Mouse (Mus musculus) MEL (cell line): Measurements from ENCODE around the gene Osbpl8. TPM values are rescaled to one million over a fixed set of nuclear protein-coding genes. Genes with fewer than 3 reads are reported as not detected.

Source experiments
- DNase-seq: peaks from one replicate; pipeline ENCODE4 v3.0.0; 2011; ENCODE audit warnings: low read depth, low spot score
- H3K27ac ChIP-seq: 2 replicates; pipeline ENCODE4 v1.5.1; 2012; ENCODE audit warnings: low read depth, mild to moderate bottlenecking, control low read depth, low read length, moderate library complexity; ENCODE audit not compliant: control insufficient read depth
- H3K27me3 ChIP-seq, 2 experiments: fragments of 150-350 bp in 1 of 2; sonication (generic) in 1 of 2; 2 replicates each; pipeline ENCODE4 v1.6.1; 2012; ENCODE audit warnings: low read length in 2 of 2, mild to moderate bottlenecking in 2 of 2, improper control_type of control experiment in 1 of 2, moderate library complexity in 1 of 2; ENCODE audit not compliant: insufficient read depth in 2 of 2, control insufficient read depth in 1 of 2
- H3K36me3 ChIP-seq, 2 experiments: 2 replicates each; pipeline ENCODE4 v1.6.1; 2012 to 2014; ENCODE audit warnings: low read length in 2 of 2, improper control_type of control experiment in 1 of 2, inconsistent platforms in 1 of 2, mild to moderate bottlenecking in 1 of 2; ENCODE audit not compliant: insufficient read depth in 2 of 2, control insufficient read depth in 1 of 2
- H3K4me1 ChIP-seq, 2 experiments: fragments of 150-350 bp in 1 of 2; sonication (generic) in 1 of 2; 2 replicates each; pipeline ENCODE4 v1.6.1; 2012; ENCODE audit warnings: low read length in 2 of 2, improper control_type of control experiment in 1 of 2, mild to moderate bottlenecking in 1 of 2; ENCODE audit not compliant: insufficient read depth in 2 of 2, control insufficient read depth in 1 of 2
- H3K4me3 ChIP-seq, 2 experiments: fragments of 150-350 bp in 1 of 2; sonication (generic) in 1 of 2; 2 replicates each; pipeline ENCODE4 v1.5.1; 2012; ENCODE audit warnings: low read depth in 2 of 2, low read length in 2 of 2, mild to moderate bottlenecking in 2 of 2, moderate library complexity in 2 of 2, control low read depth in 1 of 2, improper control_type of control experiment in 1 of 2; ENCODE audit not compliant: control insufficient read depth in 1 of 2, insufficient read depth in 1 of 2
- H3K79me2 ChIP-seq: 2 replicates; pipeline ENCODE4 v1.6.1; 2012; ENCODE audit warnings: mild to moderate bottlenecking, low read length, moderate library complexity; ENCODE audit not compliant: control insufficient read depth, poor library complexity, insufficient read depth
- H3K9ac ChIP-seq: 2 replicates; pipeline ENCODE4 v1.6.1; 2012; ENCODE audit warnings: low read depth, mild to moderate bottlenecking, control low read depth, low read length, moderate library complexity; ENCODE audit not compliant: control insufficient read depth, poor library complexity, severe bottlenecking
- H3K9me3 ChIP-seq: fragments of 150-350 bp; sonication (generic); replicated peaks from 2 replicates; pipeline ENCODE4 v1.6.1; 2012; ENCODE audit warnings: mild to moderate bottlenecking, low read length, improper control_type of control experiment, moderate library complexity; ENCODE audit not compliant: insufficient read depth
- CHD1 ChIP-seq: IDR thresholded peaks from 2 replicates; pipeline ENCODE4 v1.6.1; 2012; ENCODE audit warnings: low read depth, mild to moderate bottlenecking, inconsistent platforms, low read length, improper control_type of control experiment
- CHD2 ChIP-seq: IDR thresholded peaks from 2 replicates; pipeline ENCODE4 v1.6.1; 2011; ENCODE audit warnings: low read length, improper control_type of control experiment
- E2F4 ChIP-seq: IDR thresholded peaks from 2 replicates; pipeline ENCODE4 v1.6.1; 2011; ENCODE audit warnings: low read depth, low read length, improper control_type of control experiment, borderline replicate concordance
- ELF1 ChIP-seq: IDR thresholded peaks from 2 replicates; pipeline ENCODE4 v1.6.1; 2014; ENCODE audit warnings: low read depth, mild to moderate bottlenecking, inconsistent platforms, low read length, improper control_type of control experiment, moderate library complexity
- EP300 ChIP-seq, 2 experiments: IDR thresholded peaks; 2 replicates each; pipeline ENCODE4 v1.6.1; 2011; ENCODE audit warnings: improper control_type of control experiment in 2 of 2, low read length in 2 of 2, low read depth in 1 of 2, mild to moderate bottlenecking in 1 of 2
- ETS1 ChIP-seq: IDR thresholded peaks from 2 replicates; pipeline ENCODE4 v1.6.1; 2012; ENCODE audit warnings: low read depth, mild to moderate bottlenecking, inconsistent platforms, low read length, improper control_type of control experiment, moderate library complexity
- GABPA ChIP-seq: IDR thresholded peaks from 2 replicates; pipeline ENCODE4 v1.6.1; 2012; ENCODE audit warnings: low read depth, mild to moderate bottlenecking, inconsistent platforms, low read length, improper control_type of control experiment, moderate library complexity
- GATA1 ChIP-seq: IDR thresholded peaks from 2 replicates; pipeline ENCODE4 v1.6.1; 2011; ENCODE audit warnings: low read depth, low read length, improper control_type of control experiment
- KAT2A ChIP-seq: conservative IDR thresholded peaks from 2 replicates; pipeline ENCODE4 v1.6.1; 2012; ENCODE audit warnings: low read depth, low read length, improper control_type of control experiment, inconsistent platforms
- MAFK ChIP-seq: IDR thresholded peaks from 2 replicates; pipeline ENCODE4 v1.6.1; 2011; ENCODE audit warnings: low read depth, mild to moderate bottlenecking, low read length, improper control_type of control experiment, borderline replicate concordance
- MAX ChIP-seq: IDR thresholded peaks from 2 replicates; pipeline ENCODE4 v1.6.1; 2011; ENCODE audit warnings: low read length, improper control_type of control experiment
- MAZ ChIP-seq: IDR thresholded peaks from 2 replicates; pipeline ENCODE4 v1.6.1; 2012; ENCODE audit warnings: low read depth, mild to moderate bottlenecking, inconsistent platforms, low read length, improper control_type of control experiment
- MEF2A ChIP-seq: IDR thresholded peaks from 2 replicates; pipeline ENCODE4 v1.6.1; 2014; ENCODE audit warnings: low read depth, mild to moderate bottlenecking, inconsistent platforms, low read length, improper control_type of control experiment; ENCODE audit not compliant: poor library complexity, insufficient replicate concordance, severe bottlenecking; ENCODE audit errors: extremely low read depth
- MYB ChIP-seq: IDR thresholded peaks from 2 replicates; pipeline ENCODE4 v1.6.1; 2011; ENCODE audit warnings: mild to moderate bottlenecking, low read depth, low read length, improper control_type of control experiment
- NELFE ChIP-seq: IDR thresholded peaks from 2 replicates; pipeline ENCODE4 v1.6.1; 2011; ENCODE audit warnings: low read depth, low read length, improper control_type of control experiment
- NRF1 ChIP-seq: IDR thresholded peaks from 2 replicates; pipeline ENCODE4 v1.6.1; 2014; ENCODE audit warnings: low read depth, mild to moderate bottlenecking, inconsistent platforms, low read length, improper control_type of control experiment, moderate library complexity; ENCODE audit not compliant: poor library complexity, insufficient read depth, severe bottlenecking
- POLR2A ChIP-seq, 2 experiments: IDR thresholded peaks; 2 replicates each; pipeline ENCODE4 v1.6.1; 2011 to 2012; ENCODE audit warnings: low read length in 2 of 2, mild to moderate bottlenecking in 2 of 2, control low read depth in 1 of 2, improper control_type of control experiment in 1 of 2, low read depth in 1 of 2, moderate library complexity in 1 of 2; ENCODE audit not compliant: control insufficient read depth in 1 of 2, insufficient read depth in 1 of 2, poor library complexity in 1 of 2
- POLR2AphosphoS2 ChIP-seq: IDR thresholded peaks from 2 replicates; pipeline ENCODE4 v1.6.1; 2011; ENCODE audit warnings: low read length, improper control_type of control experiment
- POLR2AphosphoS5 ChIP-seq: IDR thresholded peaks from 2 replicates; pipeline ENCODE4 v1.6.1; 2012; ENCODE audit warnings: low read depth, borderline replicate concordance, mild to moderate bottlenecking, inconsistent platforms, low read length, moderate library complexity, mixed read lengths
- RAD21 ChIP-seq: IDR thresholded peaks from 2 replicates; pipeline ENCODE4 v1.6.1; 2011; ENCODE audit warnings: mild to moderate bottlenecking, low read depth, low read length, improper control_type of control experiment
- RCOR1 ChIP-seq: IDR thresholded peaks from 2 replicates; pipeline ENCODE4 v1.6.1; 2012; ENCODE audit warnings: low read depth, mild to moderate bottlenecking, inconsistent platforms, low read length, improper control_type of control experiment
- SIN3A ChIP-seq: IDR thresholded peaks from 2 replicates; pipeline ENCODE4 v1.6.1; 2012; ENCODE audit warnings: low read length, improper control_type of control experiment, inconsistent platforms
- TAL1 ChIP-seq: IDR thresholded peaks from 2 replicates; pipeline ENCODE4 v1.6.1; 2012; ENCODE audit warnings: mild to moderate bottlenecking, inconsistent platforms, low read length, moderate library complexity, mixed read lengths
- USF2 ChIP-seq, 2 experiments: IDR thresholded peaks; 2 replicates each; pipeline ENCODE4 v1.6.1; 2011 to 2012; ENCODE audit warnings: improper control_type of control experiment in 2 of 2, low read length in 2 of 2, borderline replicate concordance in 1 of 2, inconsistent platforms in 1 of 2, low read depth in 1 of 2, mild to moderate bottlenecking in 1 of 2; ENCODE audit not compliant: insufficient read depth in 1 of 2
- ZC3H11A ChIP-seq: IDR thresholded peaks from 2 replicates; pipeline ENCODE4 v1.6.1; 2012; ENCODE audit warnings: low read depth, mild to moderate bottlenecking, inconsistent platforms, low read length, improper control_type of control experiment
- ZKSCAN1 ChIP-seq: IDR thresholded peaks from 2 replicates; pipeline ENCODE4 v1.6.1; 2012; ENCODE audit warnings: low read depth, mild to moderate bottlenecking, inconsistent platforms, low read length, improper control_type of control experiment, moderate library complexity
- ZMIZ1 ChIP-seq: IDR thresholded peaks from 2 replicates; pipeline ENCODE4 v1.6.1; 2012; ENCODE audit warnings: low read depth, mild to moderate bottlenecking, inconsistent platforms, low read length, improper control_type of control experiment, moderate library complexity
- ZNF384 ChIP-seq: IDR thresholded peaks from 2 replicates; pipeline ENCODE4 v1.6.1; 2012; ENCODE audit warnings: low read depth, mild to moderate bottlenecking, inconsistent platforms, low read length, improper control_type of control experiment
- polyA plus RNA-seq, 2 experiments: library from polyadenylated mRNA; stranded (reverse) in 1 of 2; unstranded in 1 of 2; fragments of >175 nt in 1 of 2; fragments of >200 nt in 1 of 2; gene quantifications; 2 replicates each; pipeline versions ENCODE4 v1.2.1 to v1.2.4; 2012; ENCODE audit warnings: low replicate concordance in 2 of 2, low read depth in 1 of 2; ENCODE audit not compliant: insufficient read length in 2 of 2, insufficient read depth in 1 of 2, missing spikeins in 1 of 2
- total RNA-seq: library from RNA; depleted of rRNA; stranded (reverse); fragments of 300-350 nt; gene quantifications from 2 replicates; pipeline ENCODE4 v1.2.3, GENCODE M21; 2012

Osbpl8 gene
- total and polyA plus RNA-seq, 3 experiments = 26.2 to 44.8 (median 33.4) TPM

GRCm38 (mm10) chr10:111315940-111316339 is 151.4 kb downstream of the Osbpl8 start:
- TF ChIP-seq RCOR1 (no peak), USF2 (IDR thresholded peaks at IDR 0.05; ENCODE audit: borderline replicate concordance in 1 of 2, insufficient read depth in 1 of 2, low read depth in 1 of 2, low read length in 2 of 2) (no peak), ELF1 (no peak), POLR2AphosphoS2 (no peak), CHD1 (no peak), GATA1 (no peak), ZNF384 (no peak), MAZ (no peak), SIN3A (no peak), CHD2 (no peak), NRF1 (no peak), ZKSCAN1 (no peak), ZMIZ1 (no peak), E2F4 (no peak), MEF2A (no peak), EP300 (IDR thresholded peaks at IDR 0.05; ENCODE audit: low read depth in 1 of 2, low read length in 2 of 2) (no peak), MYB (no peak)
- TF ChIP-seq, all 39 proteins: peak for 0
- no peaks in the 10 kb centered on the region for H3K27me3 ChIP-seq
- H3K36me3 ChIP-seq = no peaks in the 10 kb centered on the region
- no peaks in the 10 kb centered on the region for H3K79me2 ChIP-seq
- H3K27ac ChIP-seq = no peak overlapping the region
- H3K9me3 ChIP-seq = no peaks in the 10 kb centered on the region
- DNase-seq = no peak
- H3K4me1 ChIP-seq = no peaks in the 10 kb centered on the region
- no peak overlapping the region for H3K4me3 ChIP-seq
- no peak overlapping the region for H3K9ac ChIP-seq

DNA sequence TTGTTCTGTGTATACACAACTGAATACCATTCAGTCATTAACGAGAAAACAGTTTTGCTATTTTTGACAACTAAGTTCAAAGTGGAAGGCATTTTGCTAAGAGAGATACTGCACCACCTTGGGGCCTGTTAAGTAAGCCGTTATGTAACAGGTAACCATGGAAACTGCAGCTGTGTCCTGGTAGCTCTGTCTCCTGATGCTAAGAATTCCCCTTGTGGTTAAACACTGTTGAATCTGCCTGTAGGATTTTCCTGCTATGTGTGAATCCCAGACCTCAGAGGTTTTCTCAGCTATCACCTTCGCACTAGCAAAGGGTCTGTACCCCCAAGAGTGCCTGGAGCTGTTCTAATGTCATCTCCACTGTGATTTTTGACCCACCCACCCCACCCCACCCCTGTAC is 153.5 kb downstream of the Osbpl8 start:
- H3K36me3 ChIP-seq = no peaks in the 10 kb centered on the region

More for the DNA sequence above, 153.5 kb downstream of the Osbpl8 start:
- Histone ChIP-seq H3K4me1 (no peaks in the 10 kb centered on the region), H3K9ac (no peak overlapping the region), H3K4me3 (no peak overlapping the region), H3K27ac (no peak overlapping the region), H3K27me3 (peaks cover 0 to 2% of the 10 kb centered on the region in 2 experiments; a peak in 2 of 4 replicates), H3K79me2 (no peaks in the 10 kb centered on the region), H3K9me3 (no peaks in the 10 kb centered on the region)
- DNase-seq = no peak
- TF ChIP-seq CHD1 (no peak), ETS1 (no peak), CHD2 (no peak), ELF1 (no peak), TAL1 (no peak), ZMIZ1 (no peak), MYB (no peak), MAFK (no peak), GATA1 (no peak), USF2 (IDR thresholded peaks at IDR 0.05; ENCODE audit: borderline replicate concordance in 1 of 2, insufficient read depth in 1 of 2, low read depth in 1 of 2, low read length in 2 of 2) (no peak), GABPA (no peak), ZNF384 (no peak), ZC3H11A (no peak), RAD21 (no peak), KAT2A (no peak), E2F4 (no peak), NELFE (no peak), POLR2AphosphoS5 (no peak), MAX (no peak), POLR2A (IDR thresholded peaks at IDR 0.05; ENCODE audit: control insufficient read depth in 1 of 2, insufficient read depth in 1 of 2, low read depth in 1 of 2, low read length in 2 of 2, poor library complexity in 1 of 2) (no peak)
